Mouse (Mus musculus) C2C12 (cell line): Measurements from ENCODE around the gene Cask.

Experiments
- CTCF ChIP-seq: IDR thresholded peaks from one replicate; pipeline ENCODE4 v1.5.1; 2011; ENCODE audit not compliant: control insufficient read depth, insufficient read depth, insufficient read length
- FOSL1 ChIP-seq: IDR thresholded peaks from one replicate; pipeline ENCODE4 v1.8.0; 2011; ENCODE audit warnings: mild to moderate bottlenecking, low read length; ENCODE audit not compliant: poor library complexity, insufficient read depth, severe bottlenecking
- MAX ChIP-seq: IDR thresholded peaks from one replicate; pipeline ENCODE4 v1.6.1; 2011; ENCODE audit warnings: mild to moderate bottlenecking, control low read depth

DNA sequence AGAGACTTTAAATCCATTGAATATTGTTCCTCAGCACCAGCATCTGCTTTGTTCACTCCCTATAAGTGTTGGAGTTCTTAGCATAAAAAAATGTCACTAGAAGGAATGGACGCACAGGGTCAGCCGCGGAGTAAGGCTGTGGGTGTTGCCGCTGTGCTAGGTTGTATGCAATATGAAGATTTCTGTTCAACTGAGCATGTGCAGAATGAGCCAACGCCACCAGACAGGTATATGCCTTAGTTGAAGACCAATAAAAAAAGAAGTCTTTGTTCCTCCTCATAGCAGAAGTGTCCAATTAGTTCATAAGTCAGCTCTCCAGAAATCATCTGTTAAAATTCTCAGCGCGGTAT, 3.7 kb downstream of the Cask start:
- TF ChIP-seq MAX (no peak), CTCF (no peak), FOSL1 (no peak)
